Mouse (Mus musculus) liver, embryonic 11.5 days (tissue): ENCODE measurements around the gene Irf2. TPM values are rescaled to one million over a fixed set of nuclear protein-coding genes. Genes with fewer than 3 reads are reported as not detected.
A peak's percentile ranks its signal among the peaks of the same experiment; 100 is the strongest.

Experiments used
- ATAC-seq: fragments of 200-750 bp; cut with Nextera tagmentation; replicated peaks from 2 replicates; pipeline ENCODE4 v1.8.0; 2017; ENCODE audit warnings: moderate number of reproducible peaks, mild to moderate bottlenecking, moderate TSS enrichment, moderate library complexity; ENCODE audit not compliant: low FRiP score
- DNase-seq: peaks from one replicate; pipeline ENCODE4 v3.0.0-alpha.2; 2017; ENCODE audit warnings: low spot score
- H3K27ac ChIP-seq: fragments of 300-500 bp; sonication (generic); 2 replicates; pipeline ENCODE4 v1.5.1; 2014; ENCODE audit warnings: mild to moderate bottlenecking, low read depth, low read length, control low read depth
- H3K27me3 ChIP-seq: fragments of 300-500 bp; sonication (generic); replicated peaks from 2 replicates; pipeline ENCODE4 v1.6.1; 2014; ENCODE audit warnings: low read length, mixed read lengths; ENCODE audit not compliant: control insufficient read depth, insufficient read depth
- H3K36me3 ChIP-seq: fragments of 300-500 bp; sonication (generic); 2 replicates; pipeline ENCODE4 v1.6.1; 2014; ENCODE audit warnings: mild to moderate bottlenecking, low read length, moderate library complexity, mixed read lengths; ENCODE audit not compliant: control insufficient read depth, insufficient read depth
- H3K4me1 ChIP-seq: fragments of 300-500 bp; sonication (generic); replicated peaks from 2 replicates; pipeline ENCODE4 v1.6.1; 2014; ENCODE audit warnings: low read length, mixed read lengths; ENCODE audit not compliant: control insufficient read depth, insufficient read depth
- H3K4me2 ChIP-seq: fragments of 300-500 bp; sonication (generic); 2 replicates; pipeline ENCODE4 v1.6.1; 2014; ENCODE audit warnings: mild to moderate bottlenecking, control low read depth, moderate library complexity
- H3K4me3 ChIP-seq: fragments of 300-500 bp; sonication (generic); 2 replicates; pipeline ENCODE4 v1.5.1; 2014; ENCODE audit warnings: low read depth, low read length, control low read depth
- H3K9ac ChIP-seq: fragments of 300-500 bp; sonication (generic); 2 replicates; pipeline ENCODE4 v1.6.1; 2014; ENCODE audit warnings: low read depth, low read length, control low read depth
- H3K9me3 ChIP-seq: fragments of 300-500 bp; sonication (generic); 2 replicates; pipeline ENCODE4 v1.6.1; 2016; ENCODE audit warnings: low read length, inconsistent platforms, mixed read lengths; ENCODE audit not compliant: control insufficient read depth
- WGBS: fragments of 180-500 bp; shearing (Covaris S2); extraction: QIAGEN DNeasy Blood & Tissue Kit; methylation state at CpG from one replicate; pipeline ENCODE4 v1.1.7; 2014; 5-methylcytosine and 5-hydroxymethylcytosine counted together
- polyA plus RNA-seq: library from polyadenylated mRNA; unstranded; fragments of >200 nt; fragmentation: Nextera tagmentation; extraction: Ambion mirVana; gene quantifications from 2 replicates; pipeline ENCODE4 v1.2.1, GENCODE M21; 2014

Gene Irf2
- polyA plus RNA-seq, 1 experiment from 2014 or later = 19.7 TPM

GRCm38 (mm10) chr8:46735505-46735904 is 4.0 kb upstream of the Irf2 start:
- Histone ChIP-seq H3K9me3 (peaks cover 2% of the 10 kb centered on the region; the same call in 1 of the 2 replicates), H3K9ac (no peak overlapping the region), H3K27ac (no peak overlapping the region), H3K4me1 (peaks cover 20% of the 10 kb centered on the region), H3K4me2 (no peak overlapping the region), H3K4me3 (no peak overlapping the region), H3K36me3 (no peaks in the 10 kb centered on the region), H3K27me3 (no peaks in the 10 kb centered on the region)
- ATAC-seq (no peak), DNase-seq (no peak)
- WGBS = 75% methylated on average over 11 of the region's 11 CpGs

- H3K9me3 ChIP-seq = peaks cover 2% of the 10 kb centered on the region; the same call in 1 of the 2 replicates
- H3K4me2 ChIP-seq = no peak overlapping the region
- no peaks in the 10 kb centered on the region for H3K27me3 ChIP-seq
- H3K36me3 ChIP-seq = no peaks in the 10 kb centered on the region
- DNase-seq = no peak
- 74% methylated on average over 3 of the region's 3 CpGs for WGBS
- ATAC-seq = no peak
- no peak overlapping the region for H3K4me3 ChIP-seq
- peaks cover 20% of the 10 kb centered on the region for H3K4me1 ChIP-seq
- no peak overlapping the region for H3K9ac ChIP-seq
- no peak overlapping the region for H3K27ac ChIP-seq
These were observed 3.3 kb upstream of the Irf2 start for GRCm38 (mm10) chr8:46736260-46736659.

GRCm38 (mm10) chr8:46737421-46737820 is 2.1 kb upstream of the Irf2 start:
- Histone ChIP-seq H3K4me1 (peaks cover 30% of the 10 kb centered on the region), H3K27ac (0 out of 2 replicates have a peak overlapping the region, but pooled peaks have one; percentile 80), H3K36me3 (no peaks in the 10 kb centered on the region), H3K4me2 (peak overlapping the region; percentile 77), H3K4me3 (no peak overlapping the region), H3K9ac (no peak overlapping the region), H3K9me3 (peaks cover 2% of the 10 kb centered on the region; the same call in 1 of the 2 replicates), H3K27me3 (no peaks in the 10 kb centered on the region)
- 34% methylated on average over 10 of the region's 10 CpGs for WGBS
- no peak for DNase-seq
- ATAC-seq = peak; percentile 29; the same call in 1 of the 2 replicates

GRCm38 (mm10) chr8:46737907-46738306 is 1.6 kb upstream of the Irf2 start:
- H3K4me2 ChIP-seq = peak overlapping the region; percentile 77
- 59% methylated on average over 3 of the region's 3 CpGs for WGBS
- peaks cover 35% of the 10 kb centered on the region for H3K4me1 ChIP-seq
- H3K9ac ChIP-seq = peak overlapping the region; percentile 85
- H3K9me3 ChIP-seq = peaks cover 2% of the 10 kb centered on the region; the same call in 1 of the 2 replicates
- no peaks in the 10 kb centered on the region for H3K27me3 ChIP-seq
- ATAC-seq (no peak), DNase-seq (no peak)
- no peaks in the 10 kb centered on the region for H3K36me3 ChIP-seq
- peak overlapping the region; percentile 80; the same call in 1 of the 2 replicates for H3K27ac ChIP-seq
- H3K4me3 ChIP-seq = peak overlapping the region; percentile 94

GRCm38 (mm10) chr8:46738601-46739000 is 931 bp upstream of the Irf2 start:
- ATAC-seq (no peak), DNase-seq (no peak)
- H3K27me3 ChIP-seq = no peaks in the 10 kb centered on the region
- WGBS = 26% methylated on average over 5 of the region's 5 CpGs
- H3K9ac ChIP-seq = peak overlapping the region; percentile 85
- peaks cover 36% of the 10 kb centered on the region for H3K4me1 ChIP-seq
- H3K27ac ChIP-seq = peak overlapping the region; percentile 80; the same call in 1 of the 2 replicates
- H3K4me2 ChIP-seq = peak overlapping the region; percentile 77
- H3K4me3 ChIP-seq = peak overlapping the region; percentile 94
- no peaks in the 10 kb centered on the region for H3K36me3 ChIP-seq
- peaks cover 2% of the 10 kb centered on the region; the same call in 1 of the 2 replicates for H3K9me3 ChIP-seq

GRCm38 (mm10) chr8:46739956-46740512 is 502 bp downstream of the Irf2 start:
- Histone ChIP-seq H3K9me3 (peaks cover 2% of the 10 kb centered on the region; the same call in 1 of the 2 replicates), H3K27ac (peak overlapping the region; percentile 89), H3K4me1 (peaks cover 36% of the 10 kb centered on the region), H3K36me3 (no peaks in the 10 kb centered on the region), H3K9ac (peak overlapping the region; percentile 93), H3K27me3 (no peaks in the 10 kb centered on the region), H3K4me2 (peak overlapping the region; percentile 77), H3K4me3 (peak overlapping the region; percentile 94)
- DNase-seq = peak; percentile 64
- WGBS = under 1% methylated on average over 22 of the region's 22 CpGs
- peak; percentile 9; the same call in 1 of the 2 replicates for ATAC-seq

GRCm38 (mm10) chr8:46740513-46741280 is 1.2 kb downstream of the Irf2 start:
- Histone ChIP-seq H3K4me3 (peak overlapping the region; percentile 94), H3K36me3 (no peaks in the 10 kb centered on the region), H3K9me3 (peaks cover 2% of the 10 kb centered on the region; the same call in 1 of the 2 replicates), H3K4me2 (peak overlapping the region; percentile 77), H3K27me3 (no peaks in the 10 kb centered on the region), H3K27ac (peak overlapping the region; percentile 89), H3K9ac (peak overlapping the region; percentile 93), H3K4me1 (peaks cover 36% of the 10 kb centered on the region)
- WGBS = under 1% methylated on average over 91 of the region's 97 CpGs
- ATAC-seq (peak; percentile 65), DNase-seq (peak; percentile 80)

- under 1% methylated on average over 26 of the region's 28 CpGs for WGBS
- H3K9ac ChIP-seq = peak overlapping the region; percentile 93
- peaks cover 2% of the 10 kb centered on the region; the same call in 1 of the 2 replicates for H3K9me3 ChIP-seq
- no peak for ATAC-seq
- DNase-seq = peak; percentile 72
- H3K4me2 ChIP-seq = peak overlapping the region; percentile 77
- peaks cover 39% of the 10 kb centered on the region for H3K4me1 ChIP-seq
- no peaks in the 10 kb centered on the region for H3K27me3 ChIP-seq
- peak overlapping the region; percentile 89 for H3K27ac ChIP-seq
- no peaks in the 10 kb centered on the region for H3K36me3 ChIP-seq
- H3K4me3 ChIP-seq = peak overlapping the region; percentile 94
These were observed 1.8 kb downstream of the Irf2 start for GRCm38 (mm10) chr8:46741281-46741791.
